Mouse (Mus musculus) thymus, adult 2 months (tissue): ENCODE measurements around the gene Pde10a. TPM values are rescaled to one million over a fixed set of nuclear protein-coding genes. Genes with fewer than 3 reads are reported as not detected.

Experiments used
- DNase-seq: peaks from one replicate; pipeline ENCODE4 v3.0.0; 2021
- H3K27ac ChIP-seq: fragments of 200-500 bp; 2 replicates; pipeline ENCODE4 v1.5.1; 2012; ENCODE audit warnings: low read length, control low read depth; ENCODE audit not compliant: control insufficient read depth, insufficient read depth
- H3K27me3 ChIP-seq: fragments of 200-500 bp; 2 replicates; pipeline ENCODE4 v1.6.1; 2012; ENCODE audit warnings: mild to moderate bottlenecking, low read length, moderate library complexity, mixed read lengths; ENCODE audit not compliant: control insufficient read depth, insufficient read depth
- H3K36me3 ChIP-seq: fragments of 200-500 bp; 2 replicates; pipeline ENCODE4 v1.6.1; 2012; ENCODE audit warnings: mild to moderate bottlenecking, low read length, moderate library complexity; ENCODE audit not compliant: control insufficient read depth, insufficient read depth
- H3K4me1 ChIP-seq: fragments of 200-500 bp; replicated peaks from 2 replicates; pipeline ENCODE4 v1.6.1; 2012; ENCODE audit warnings: low read length; ENCODE audit not compliant: control insufficient read depth, insufficient read depth
- H3K4me3 ChIP-seq: fragments of 200-500 bp; 2 replicates; pipeline ENCODE4 v1.5.1; 2012; ENCODE audit warnings: mild to moderate bottlenecking, low read length, control low read depth, moderate library complexity; ENCODE audit not compliant: control insufficient read depth, insufficient read depth
- CTCF ChIP-seq: fragments of 200-500 bp; IDR thresholded peaks from 2 replicates; pipeline ENCODE4 v1.5.1; 2012; ENCODE audit warnings: mild to moderate bottlenecking, control low read depth, low read length, moderate library complexity, borderline replicate concordance; ENCODE audit not compliant: control insufficient read depth, poor library complexity, insufficient read depth; ENCODE audit errors: extremely low read depth
- POLR2A ChIP-seq: fragments of 200-500 bp; IDR thresholded peaks from 2 replicates; pipeline ENCODE4 v1.6.1; 2012; ENCODE audit warnings: mild to moderate bottlenecking, low read length, control low read depth, moderate library complexity; ENCODE audit not compliant: control insufficient read depth, poor library complexity, insufficient read depth; ENCODE audit errors: extremely low read depth
- WGBS: fragments of 180-500 bp; shearing (Covaris S2); methylation state at CpG from one replicate; pipeline ENCODE4 v1.1.7; 2018; 5-methylcytosine and 5-hydroxymethylcytosine counted together
- polyA plus RNA-seq: library from polyadenylated mRNA; depleted of rRNA; stranded (reverse); fragments of >200 nt; gene quantifications from 2 replicates; pipeline ENCODE4 v1.2.3, GENCODE M21; 2012

The Pde10a gene
- polyA plus RNA-seq, 1 experiment = 4.8 TPM

DNA sequence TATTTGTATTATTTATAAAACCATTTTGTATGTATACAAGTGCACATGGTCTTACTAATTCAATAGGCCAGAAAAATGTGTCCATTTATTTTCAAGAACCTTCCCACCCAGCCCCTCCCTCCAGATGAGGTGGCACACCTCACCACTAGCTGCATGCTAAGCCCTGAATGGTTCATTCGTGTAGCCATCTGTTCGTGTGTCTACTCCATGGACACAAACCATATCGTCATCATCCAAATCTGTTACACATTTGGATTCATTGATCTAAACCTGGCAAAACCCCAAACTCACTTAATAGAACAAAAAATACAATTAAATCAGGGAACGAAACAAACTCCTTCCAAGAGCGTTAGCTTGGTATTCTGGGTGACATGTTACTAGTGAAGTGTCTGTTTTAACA is 435.9 kb downstream of the Pde10a start:
- Histone ChIP-seq H3K27ac (no peak overlapping the region), H3K27me3 (no peaks in the 10 kb centered on the region), H3K4me3 (no peak overlapping the region), H3K4me1 (no peaks in the 10 kb centered on the region), H3K36me3 (no peaks in the 10 kb centered on the region)
- no peak for DNase-seq
- no peak for TF ChIP-seq POLR2A
- TF ChIP-seq CTCF = no peak
- WGBS = 94% methylated on average over 5 of the region's 5 CpGs

DNA sequence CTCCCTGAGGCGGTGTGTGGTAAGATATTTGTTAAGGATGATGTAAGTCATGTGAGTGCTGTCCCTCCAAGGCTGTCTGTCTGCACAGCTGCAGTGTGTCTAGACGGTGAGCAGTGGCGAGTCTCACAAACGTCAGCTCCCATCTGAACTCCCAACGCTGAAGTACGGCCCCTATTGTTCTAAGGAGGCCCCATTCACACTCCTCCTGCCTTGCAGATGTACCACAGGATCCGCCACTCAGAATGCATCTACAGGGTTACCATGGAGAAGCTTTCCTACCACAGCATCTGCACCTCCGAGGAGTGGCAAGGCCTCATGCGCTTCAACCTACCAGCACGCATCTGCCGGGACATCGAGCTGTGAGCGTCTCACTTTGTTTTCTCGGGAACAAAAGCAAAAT is 436.5 kb downstream of the Pde10a start:
- Histone ChIP-seq H3K4me1 (no peaks in the 10 kb centered on the region), H3K36me3 (no peaks in the 10 kb centered on the region), H3K27ac (no peak overlapping the region), H3K4me3 (no peak overlapping the region), H3K27me3 (no peaks in the 10 kb centered on the region)
- DNase-seq = no peak
- WGBS = 94% methylated on average over 14 of the region's 14 CpGs
- TF ChIP-seq POLR2A = no peak
- no peak for TF ChIP-seq CTCF

DNA sequence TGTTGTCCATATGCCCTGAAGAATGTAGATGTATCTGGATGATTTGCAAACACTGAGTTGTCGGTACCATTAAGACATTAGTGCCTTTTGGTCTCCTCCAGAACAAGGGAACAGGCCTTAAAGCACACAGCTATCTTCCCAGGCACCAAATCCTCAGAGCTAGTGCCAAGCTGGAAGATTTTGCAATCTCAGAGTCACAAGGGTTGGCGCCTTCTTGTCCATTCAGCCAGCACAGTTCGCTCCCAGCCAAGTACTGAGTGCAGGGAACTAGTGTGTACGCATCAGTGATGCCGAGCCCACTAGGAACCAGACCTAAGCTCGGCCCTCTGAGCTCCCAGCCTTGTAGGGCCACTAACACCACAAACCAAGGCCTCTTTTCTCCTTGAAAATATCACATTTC is 440.0 kb downstream of the Pde10a start:
- no peak for DNase-seq
- H3K4me1 ChIP-seq = no peaks in the 10 kb centered on the region
- no peaks in the 10 kb centered on the region for H3K27me3 ChIP-seq
- 94% methylated on average over 6 of the region's 6 CpGs for WGBS
- H3K27ac ChIP-seq = no peak overlapping the region
- no peak overlapping the region for H3K4me3 ChIP-seq
- H3K36me3 ChIP-seq = no peaks in the 10 kb centered on the region
- TF ChIP-seq CTCF (no peak), POLR2A (no peak)

DNA sequence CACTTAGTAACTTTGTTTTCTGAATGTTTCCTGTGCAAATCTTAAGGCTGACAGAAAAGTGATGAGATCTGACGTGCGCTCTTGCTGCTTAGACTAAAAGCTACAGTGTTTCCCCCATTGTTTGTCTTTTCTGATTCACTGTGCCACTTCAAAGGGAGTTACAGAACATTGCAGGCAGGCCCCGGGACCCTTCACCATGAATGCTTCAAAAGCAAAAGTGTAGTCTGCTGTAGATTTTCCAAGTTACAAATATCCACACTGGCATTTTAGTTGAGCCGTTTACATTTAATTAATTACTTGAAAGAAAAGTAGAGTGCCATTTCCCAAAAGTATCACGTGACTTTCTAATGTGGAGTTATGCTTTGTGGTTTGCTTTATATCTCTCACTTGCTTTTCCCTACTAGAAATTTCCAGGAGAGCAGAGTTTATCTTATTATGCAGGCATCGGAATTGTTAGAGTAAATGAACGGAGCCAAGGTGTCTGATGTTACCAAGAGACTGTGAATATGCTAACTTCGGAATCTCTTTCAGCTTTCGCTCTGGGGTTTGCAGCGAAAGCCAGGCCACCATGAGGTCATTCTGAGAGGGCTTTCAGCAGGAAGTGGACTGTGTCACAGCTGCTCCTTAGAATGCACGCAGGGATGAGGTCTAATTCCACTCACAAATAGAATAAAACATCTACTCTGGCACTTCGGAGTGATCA is 447.1 kb downstream of the Pde10a start:
- H3K27me3 ChIP-seq = no peaks in the 10 kb centered on the region
- TF ChIP-seq POLR2A (no peak), CTCF (no peak)
- no peak overlapping the region for H3K27ac ChIP-seq
- WGBS = 84% methylated on average over 12 of the region's 12 CpGs
- H3K4me1 ChIP-seq = no peaks in the 10 kb centered on the region
- no peak overlapping the region for H3K4me3 ChIP-seq
- no peak for DNase-seq
- no peaks in the 10 kb centered on the region for H3K36me3 ChIP-seq

DNA sequence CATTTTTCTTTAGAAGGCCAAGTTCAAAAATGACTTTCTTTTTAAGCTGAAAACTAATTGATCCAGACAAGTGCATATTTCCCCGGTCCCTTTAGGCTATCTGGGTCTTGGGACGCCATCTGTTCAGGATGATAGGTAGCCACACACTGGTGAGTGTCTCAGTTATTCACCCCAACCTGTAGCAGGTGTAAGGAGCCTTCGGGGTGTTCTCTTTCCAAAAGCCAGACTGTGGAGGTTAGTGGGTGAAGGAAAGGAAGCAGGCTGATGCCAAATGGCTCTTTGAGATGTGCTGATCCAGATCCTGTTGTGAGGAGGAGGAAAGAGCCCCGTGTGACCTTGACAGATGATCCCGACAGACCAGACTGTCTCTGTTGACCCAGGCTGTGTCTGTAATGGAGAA is 448.2 kb downstream of the Pde10a start:
- no peaks in the 10 kb centered on the region for H3K36me3 ChIP-seq
- WGBS = 38% methylated on average over 5 of the region's 5 CpGs
- H3K27ac ChIP-seq = no peak overlapping the region
- DNase-seq = no peak
- no peaks in the 10 kb centered on the region for H3K27me3 ChIP-seq
- H3K4me1 ChIP-seq = no peaks in the 10 kb centered on the region
- H3K4me3 ChIP-seq = no peak overlapping the region
- TF ChIP-seq POLR2A (no peak), CTCF (no peak)

DNA sequence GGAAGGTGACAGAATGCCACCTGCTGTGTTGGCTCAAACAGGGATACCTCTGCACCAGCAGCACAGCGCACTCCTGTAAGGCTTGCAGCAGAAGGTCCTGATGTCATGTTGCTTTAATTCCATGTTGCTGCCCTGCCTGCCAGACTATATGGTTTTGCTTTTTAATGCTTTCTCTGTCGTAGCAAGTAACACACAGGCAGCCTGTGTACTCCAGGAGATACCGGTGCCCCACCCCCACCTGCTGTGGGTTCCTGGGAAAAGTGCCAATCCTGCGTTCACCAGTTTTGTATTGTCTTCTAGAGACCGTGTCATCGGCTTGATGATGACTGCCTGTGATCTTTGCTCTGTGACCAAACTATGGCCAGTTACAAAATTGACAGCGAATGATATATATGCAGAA is 449.3 kb downstream of the Pde10a start:
- TF ChIP-seq CTCF = no peak
- TF ChIP-seq POLR2A = no peak
- H3K27me3 ChIP-seq = no peaks in the 10 kb centered on the region

More for the DNA sequence above, 449.3 kb downstream of the Pde10a start:
- 79% methylated on average over 7 of the region's 7 CpGs for WGBS
- no peak overlapping the region for H3K27ac ChIP-seq
- H3K36me3 ChIP-seq = no peaks in the 10 kb centered on the region
- DNase-seq = no peak
- no peaks in the 10 kb centered on the region for H3K4me1 ChIP-seq
- H3K4me3 ChIP-seq = no peak overlapping the region
